In genomic region chr7:81492628-81493027, GRCm38 (mm10) we compare ENCODE assay signal across 13 mouse cellular contexts. TPM values are rescaled to one million over a fixed set of nuclear protein-coding genes. Genes with fewer than 3 reads are reported as not detected.
DNase-seq lines count a peak whose midpoint lies in the region; ATAC-seq and TF ChIP-seq lines count a peak whose summit lies in the region.
"Had no signal": no experiment of that assay in that cellular context is flagged by ENCODE, and none has a peak within 500 bp of the region (broad histone marks: within the 10 kb centered on the region; RNA-seq: fewer than 3 reads in every experiment).

No protein-coding gene starts in this region.

- WGBS in kidney, postnatal 0 days: 44% methylated on average over 9 of the region's 9 CpGs
- WGBS in embryonic facial prominence, embryonic 15.5 days: 47% methylated on average over 9 of the region's 9 CpGs
- WGBS in hindbrain, embryonic 16.5 days: 29% methylated on average over 9 of the region's 9 CpGs
- 27% methylated on average over 9 of the region's 9 CpGs for WGBS in neural tube, embryonic 14.5 days

- H3K4me3 ChIP-seq in kidney, postnatal 0 days (replicated peaks; ENCODE audit: low read depth, low read length): no peak overlapping the region
- H3K4me3 ChIP-seq in embryonic facial prominence, embryonic 15.5 days (replicated peaks): no peak overlapping the region
- peak overlapping the region; percentile 85 for H3K4me3 ChIP-seq in hindbrain, embryonic 16.5 days (ENCODE audit: low read length)
- peak overlapping the region; percentile 86 for H3K4me3 ChIP-seq in neural tube, embryonic 14.5 days (ENCODE audit: low read depth, low read length)

- no peak for DNase-seq in kidney, postnatal 0 days (ENCODE audit: low spot score)
- no peak for DNase-seq in kidney, postnatal 10 days
- no peak for DNase-seq in natural killer cell, adult 2 months (ENCODE audit: low spot score in 2 of 2)
- no peak for DNase-seq in urinary bladder, postnatal 4 days (ENCODE audit: low spot score in 2 of 2)
- DNase-seq: cerebellum, adult 11-12 months had no signal

- H3K27ac ChIP-seq in kidney, postnatal 0 days: no peak overlapping the region
- H3K27ac ChIP-seq in embryonic facial prominence, embryonic 15.5 days (replicated peaks): no peak overlapping the region
- H3K27ac ChIP-seq in hindbrain, embryonic 16.5 days (ENCODE audit: low read depth, low read length): peak overlapping the region; percentile 48; the same call in 1 of the 2 replicates
- peak overlapping the region; percentile 97 for H3K27ac ChIP-seq in neural tube, embryonic 14.5 days (ENCODE audit: low read depth, low read length)
- H3K27ac ChIP-seq: macrophage had no signal

- no peak for TF ChIP-seq CTCF in kidney, postnatal 0 days (IDR thresholded peaks at IDR 0.05; ENCODE audit: low read depth)

- 0 out of 2 replicates have a peak, but pooled peaks cover 3% of the 10 kb centered on the region for H3K27me3 ChIP-seq in kidney, postnatal 0 days (ENCODE audit: insufficient read depth, low read length)
- H3K27me3 ChIP-seq in embryonic facial prominence, embryonic 15.5 days: peaks cover 39% of the 10 kb centered on the region
- H3K27me3 ChIP-seq in hindbrain, embryonic 16.5 days (replicated peaks; ENCODE audit: control insufficient read depth, insufficient read depth, low read length): no peaks in the 10 kb centered on the region
- peaks cover 2% of the 10 kb centered on the region; the same call in 1 of the 2 replicates for H3K27me3 ChIP-seq in neural tube, embryonic 14.5 days (ENCODE audit: control insufficient read depth, insufficient read depth, low read length)

- H3K9ac ChIP-seq in kidney, postnatal 0 days (ENCODE audit: low read depth, low read length): no peak overlapping the region
- no peak overlapping the region for H3K9ac ChIP-seq in embryonic facial prominence, embryonic 15.5 days
- peak overlapping the region; percentile 94 for H3K9ac ChIP-seq in hindbrain, embryonic 16.5 days (ENCODE audit: low read depth, low read length)
- peak overlapping the region; percentile 87 for H3K9ac ChIP-seq in neural tube, embryonic 14.5 days (replicated peaks; ENCODE audit: low read depth, low read length)

- peak overlapping the region; percentile 80; the same call in 1 of the 2 replicates for H3K4me2 ChIP-seq in kidney, postnatal 0 days (ENCODE audit: low read length)
- H3K4me2 ChIP-seq in embryonic facial prominence, embryonic 15.5 days (replicated peaks): peak overlapping the region; percentile 92
- peak overlapping the region; percentile 68 for H3K4me2 ChIP-seq in hindbrain, embryonic 16.5 days (ENCODE audit: low read length)
- peak overlapping the region; percentile 54 for H3K4me2 ChIP-seq in neural tube, embryonic 14.5 days (ENCODE audit: low read depth, low read length)

- H3K36me3 ChIP-seq in kidney, postnatal 0 days (ENCODE audit: insufficient read depth, low read length): no peaks in the 10 kb centered on the region
- H3K36me3 ChIP-seq in embryonic facial prominence, embryonic 15.5 days: no peaks in the 10 kb centered on the region
- H3K36me3 ChIP-seq in hindbrain, embryonic 16.5 days (ENCODE audit: control insufficient read depth, insufficient read depth, low read length): no peaks in the 10 kb centered on the region
- no peaks in the 10 kb centered on the region for H3K36me3 ChIP-seq in neural tube, embryonic 14.5 days (ENCODE audit: control insufficient read depth, insufficient read depth, low read length)

- ATAC-seq in kidney, postnatal 0 days (replicated peaks; ENCODE audit: low FRiP score, low read depth): no peak
- no peak for ATAC-seq in embryonic facial prominence, embryonic 15.5 days (ENCODE audit: insufficient number of reproducible peaks, low FRiP score, low TSS enrichment, low read depth)
- ATAC-seq in hindbrain, embryonic 16.5 days: no peak
- ATAC-seq in neural tube, embryonic 14.5 days (ENCODE audit: low read depth): no peak
- ATAC-seq in megakaryocyte, adult 5-6 weeks (ENCODE audit: poor library complexity, severe bottlenecking): no peak

- no peaks in the 10 kb centered on the region for H3K4me1 ChIP-seq in kidney, postnatal 0 days (replicated peaks; ENCODE audit: insufficient read depth, low read length)
- peaks cover 11% of the 10 kb centered on the region for H3K4me1 ChIP-seq in embryonic facial prominence, embryonic 15.5 days
- H3K4me1 ChIP-seq in hindbrain, embryonic 16.5 days (ENCODE audit: control insufficient read depth, insufficient read depth, low read depth, low read length): peaks cover 11% of the 10 kb centered on the region
- H3K4me1 ChIP-seq in neural tube, embryonic 14.5 days (ENCODE audit: control insufficient read depth, insufficient read depth, low read length): peaks cover 13% of the 10 kb centered on the region

- H3K9me3 ChIP-seq in kidney, postnatal 0 days (replicated peaks; ENCODE audit: low read length): no peaks in the 10 kb centered on the region
- H3K9me3 ChIP-seq in embryonic facial prominence, embryonic 15.5 days (replicated peaks): no peaks in the 10 kb centered on the region
- no peaks in the 10 kb centered on the region for H3K9me3 ChIP-seq in hindbrain, embryonic 16.5 days (ENCODE audit: control insufficient read depth, low read length)
- H3K9me3 ChIP-seq in neural tube, embryonic 14.5 days (ENCODE audit: control insufficient read depth, low read length): no peaks in the 10 kb centered on the region

RNA-seq across cellular contexts. Expression of gene Ap3b2, which starts 1.1 kb away (rescaled TPM):
- polyA plus RNA-seq in kidney, postnatal 0 days (2015; fragmentation: Nextera tagmentation; extraction: Ambion mirVana): 0.26 and 0.31 TPM in 2 replicates
- polyA plus RNA-seq in embryonic facial prominence, embryonic 15.5 days (2015; fragmentation: Nextera tagmentation; extraction: Ambion mirVana): 3.5 and 4.6 TPM in 2 replicates
- 149 and 164 TPM in 2 replicates for polyA plus RNA-seq in hindbrain, embryonic 16.5 days (2015; fragmentation: Nextera tagmentation; extraction: Ambion mirVana)
- polyA plus RNA-seq in neural tube, embryonic 14.5 days (2014; fragmentation: Nextera tagmentation; extraction: Ambion mirVana): 136 and 145 TPM in 2 replicates
- total RNA-seq in megakaryocyte, adult 5-6 weeks (2015): not detected in 2 replicates
- total RNA-seq in megakaryocyte, adult 5-6 weeks (2017): not detected in 2 replicates
- polyA plus RNA-seq: macrophage had no signal

RNA-seq across cellular contexts. Expression of gene BC048679, which starts 5.5 kb away (rescaled TPM):
- polyA plus RNA-seq in kidney, postnatal 0 days (2015; fragmentation: Nextera tagmentation; extraction: Ambion mirVana): not detected in 2 replicates
- not detected in 2 replicates for polyA plus RNA-seq in embryonic facial prominence, embryonic 15.5 days (2015; fragmentation: Nextera tagmentation; extraction: Ambion mirVana)
- polyA plus RNA-seq in hindbrain, embryonic 16.5 days (2015; fragmentation: Nextera tagmentation; extraction: Ambion mirVana): not detected in 2 replicates
- not detected in 2 replicates for polyA plus RNA-seq in neural tube, embryonic 14.5 days (2014; fragmentation: Nextera tagmentation; extraction: Ambion mirVana)
- total RNA-seq in megakaryocyte, adult 5-6 weeks (2015): not detected in 2 replicates
- not detected in 2 replicates for total RNA-seq in megakaryocyte, adult 5-6 weeks (2017)
- total RNA-seq: adrenal gland, adult 18-20 months; heart, postnatal 10 days; left cerebral cortex, postnatal 10 days had no signal
- polyA plus RNA-seq: macrophage had no signal

RNA-seq across cellular contexts. Expression of gene Cpeb1, which starts 37.4 kb away (rescaled TPM):
- polyA plus RNA-seq in kidney, postnatal 0 days (2015; fragmentation: Nextera tagmentation; extraction: Ambion mirVana): 0.39 and 0.80 TPM in 2 replicates
- polyA plus RNA-seq in embryonic facial prominence, embryonic 15.5 days (2015; fragmentation: Nextera tagmentation; extraction: Ambion mirVana): 3.1 and 4.0 TPM in 2 replicates
- polyA plus RNA-seq in hindbrain, embryonic 16.5 days (2015; fragmentation: Nextera tagmentation; extraction: Ambion mirVana): 8.3 and 8.4 TPM in 2 replicates
- polyA plus RNA-seq in neural tube, embryonic 14.5 days (2014; fragmentation: Nextera tagmentation; extraction: Ambion mirVana): 6.9 and 8.0 TPM in 2 replicates
- total RNA-seq in megakaryocyte, adult 5-6 weeks (2015): 0.22 and 0.34 TPM in 2 replicates
- 0.70 and 1.5 TPM in 2 replicates for total RNA-seq in megakaryocyte, adult 5-6 weeks (2017)

Comparison
In these comparisons a context has a peak if more than half of its experiments do, and no peak if none do; other contexts are left out.
1. H3K27ac ChIP-seq: peak in hindbrain, embryonic 16.5 days (single experiment) and neural tube, embryonic 14.5 days (single experiment); none in kidney, postnatal 0 days (single experiment) and embryonic facial prominence, embryonic 15.5 days (single experiment).
2. H3K4me3 ChIP-seq: peak in hindbrain, embryonic 16.5 days (single experiment) and neural tube, embryonic 14.5 days (single experiment); none in kidney, postnatal 0 days (single experiment) and embryonic facial prominence, embryonic 15.5 days (single experiment).
3. H3K9ac ChIP-seq: peak in hindbrain, embryonic 16.5 days (single experiment) and neural tube, embryonic 14.5 days (single experiment); none in kidney, postnatal 0 days (single experiment) and embryonic facial prominence, embryonic 15.5 days (single experiment).
4. RNA of gene Ap3b2, which starts 1.1 kb away (polyA plus RNA-seq): 149 to 164 TPM in hindbrain, embryonic 16.5 days and 136 to 145 TPM in neural tube, embryonic 14.5 days; 3.5 to 4.6 TPM in embryonic facial prominence, embryonic 15.5 days and 0.26 to 0.31 TPM in kidney, postnatal 0 days; every median in the first group is over 10 times any median in the second.
5. Peak in every context shown above with its lines, with median percentiles within 50 percentile points of each other: H3K4me2 ChIP-seq.